Mouse (Mus musculus): ENCODE data around the gene Klf15.

Gene Klf15

GRCm38 (mm10) chr6:90462181-90462706 is at the start of gene Klf15:
Gene Klf15 (plus strand): TSS chr6:90462576.
- no peak for DNase-seq (ENCODE audit: low spot score in 2 of 2)

GRCm38 (mm10) chr6:90422565-90422964 is 39.8 kb upstream of the Klf15 start:
- peak; percentile 34 to 73 for DNase-seq (ENCODE audit: low spot score in 2 of 2)

GRCm38 (mm10) chr6:90425361-90425760 is 37.0 kb upstream of the Klf15 start:
- no peak for DNase-seq (ENCODE audit: low spot score in 2 of 2)

GRCm38 (mm10) chr6:90426003-90426402 is 36.4 kb upstream of the Klf15 start:
- DNase-seq (ENCODE audit: low spot score in 2 of 2): no peak

GRCm38 (mm10) chr6:90428380-90428974 is 33.9 kb upstream of the Klf15 start, which contains the start of gene Cfap100:
Gene Cfap100 (minus strand): TSS chr6:90428797.
- peak; percentile 13 to 49 for DNase-seq (ENCODE audit: low spot score in 2 of 2)

GRCm38 (mm10) chr6:90429911-90430310 is 32.5 kb upstream of the Klf15 start:
- DNase-seq (ENCODE audit: low spot score in 2 of 2): no peak

- no peak for DNase-seq (ENCODE audit: low spot score in 2 of 2)
These were observed 30.9 kb upstream of the Klf15 start for GRCm38 (mm10) chr6:90431487-90431886.

- DNase-seq (ENCODE audit: low spot score in 2 of 2): no peak
These were observed 27.7 kb upstream of the Klf15 start for GRCm38 (mm10) chr6:90434687-90435086.

- peak; percentile 30 to 76 for DNase-seq (ENCODE audit: low spot score in 2 of 2)
These were observed 27.2 kb upstream of the Klf15 start for GRCm38 (mm10) chr6:90435195-90435618.

GRCm38 (mm10) chr6:90436192-90436907 is 26.0 kb upstream of the Klf15 start:
- no peak for DNase-seq (ENCODE audit: low spot score in 2 of 2)

- no peak for DNase-seq (ENCODE audit: low spot score in 2 of 2)
These were observed 25.3 kb upstream of the Klf15 start for GRCm38 (mm10) chr6:90437041-90437440.

- no peak for DNase-seq (ENCODE audit: low spot score in 2 of 2)
These were observed 15.5 kb upstream of the Klf15 start for GRCm38 (mm10) chr6:90446883-90447282.

GRCm38 (mm10) chr6:90450179-90450578 is 12.2 kb upstream of the Klf15 start:
- peak; percentile 14 to 64 for DNase-seq (ENCODE audit: low spot score in 2 of 2)

- no peak for DNase-seq (ENCODE audit: low spot score in 2 of 2)
These were observed 11.7 kb upstream of the Klf15 start for GRCm38 (mm10) chr6:90450697-90451096.

GRCm38 (mm10) chr6:90451512-90451911 is 10.9 kb upstream of the Klf15 start:
- no peak for DNase-seq (ENCODE audit: low spot score in 2 of 2)

GRCm38 (mm10) chr6:90452603-90453002 is 9.8 kb upstream of the Klf15 start:
- DNase-seq (ENCODE audit: low spot score in 2 of 2): no peak

GRCm38 (mm10) chr6:90453751-90454150 is 8.6 kb upstream of the Klf15 start:
- no peak for DNase-seq (ENCODE audit: low spot score in 2 of 2)

GRCm38 (mm10) chr6:90457421-90457820 is 5.0 kb upstream of the Klf15 start:
- no peak for DNase-seq (ENCODE audit: low spot score in 2 of 2)

GRCm38 (mm10) chr6:90461181-90461580 is 1.2 kb upstream of the Klf15 start:
- no peak for DNase-seq (ENCODE audit: low spot score in 2 of 2)

GRCm38 (mm10) chr6:90461771-90462170 is 605 bp upstream of the Klf15 start:
- no peak for DNase-seq (ENCODE audit: low spot score in 2 of 2)

- DNase-seq (ENCODE audit: low spot score in 2 of 2): no peak
These were observed 458 bp downstream of the Klf15 start for GRCm38 (mm10) chr6:90462841-90463227.

GRCm38 (mm10) chr6:90463228-90463862 is 969 bp downstream of the Klf15 start:
- no peak for DNase-seq (ENCODE audit: low spot score in 2 of 2)
